Mouse (Mus musculus): ENCODE data around the gene Cenpa. TPM values are rescaled to one million over a fixed set of nuclear protein-coding genes. Genes with fewer than 3 reads are reported as not detected.

Gene Cenpa
- total RNA-seq (2021): 1 to 10 TPM; 3.7 to 7.1 TPM
- long read RNA-seq, experiment 1, partial matches to known transcripts: 0 of 1 reads
- long read RNA-seq, experiment 1, other reads (novel, unspliced or antisense): 1 of 1 reads
- long read RNA-seq, experiment 2, partial matches to known transcripts: 0 of 1 reads
- long read RNA-seq, experiment 2, other reads (novel, unspliced or antisense): 0 of 1 reads

- no peak; the same call in 1 of the 2 replicates for TF ChIP-seq CTCF (conservative IDR thresholded peaks at IDR 0.05)
- peak; percentile 88 to 95 for DNase-seq (ENCODE audit: low spot score in 2 of 2)
- Histone ChIP-seq H3K27ac (peak within 1 kb of the TSS; percentile 98), H3K4me3 (peak within 1 kb of the TSS; percentile 88)
Measured at GRCm38 (mm10) chr5:30666391-30667195, at the start of gene Cenpa. Gene Cenpa, plus strand, starts transcription at chr5:30666777.

GRCm38 (mm10) chr5:30617357-30617756, 49.2 kb upstream of the Cenpa start:
- Histone ChIP-seq H3K27ac (no peak overlapping the region), H3K4me3 (no peak overlapping the region)
- TF ChIP-seq CTCF (conservative IDR thresholded peaks at IDR 0.05): no peak
- DNase-seq (ENCODE audit: low spot score in 2 of 2): no peak

GRCm38 (mm10) chr5:30617851-30618250, 48.7 kb upstream of the Cenpa start:
- no peak for TF ChIP-seq CTCF (conservative IDR thresholded peaks at IDR 0.05)
- DNase-seq (ENCODE audit: low spot score in 2 of 2): no peak
- Histone ChIP-seq H3K4me3 (no peak overlapping the region), H3K27ac (no peak overlapping the region)

- Histone ChIP-seq H3K4me3 (no peak overlapping the region), H3K27ac (no peak overlapping the region)
- DNase-seq (ENCODE audit: low spot score in 2 of 2): no peak
- no peak for TF ChIP-seq CTCF (conservative IDR thresholded peaks at IDR 0.05)
Measured at GRCm38 (mm10) chr5:30618376-30619003, 48.1 kb upstream of the Cenpa start.

GRCm38 (mm10) chr5:30619211-30619610, 47.4 kb upstream of the Cenpa start:
- no peak for DNase-seq (ENCODE audit: low spot score in 2 of 2)
- no peak overlapping the region for H3K4me3 ChIP-seq
- no peak overlapping the region for H3K27ac ChIP-seq
- TF ChIP-seq CTCF (conservative IDR thresholded peaks at IDR 0.05): no peak

GRCm38 (mm10) chr5:30620567-30620966, 46.0 kb upstream of the Cenpa start:
- DNase-seq (ENCODE audit: low spot score in 2 of 2): no peak
- no peak overlapping the region for H3K27ac ChIP-seq
- H3K4me3 ChIP-seq: no peak overlapping the region
- TF ChIP-seq CTCF (conservative IDR thresholded peaks at IDR 0.05): no peak

GRCm38 (mm10) chr5:30621211-30621790, 45.3 kb upstream of the Cenpa start:
- DNase-seq (ENCODE audit: low spot score in 2 of 2): no peak
- Histone ChIP-seq H3K27ac (no peak overlapping the region), H3K4me3 (no peak overlapping the region)
- no peak for TF ChIP-seq CTCF (conservative IDR thresholded peaks at IDR 0.05)

- Histone ChIP-seq H3K4me3 (no peak overlapping the region), H3K27ac (no peak overlapping the region)
- DNase-seq (ENCODE audit: low spot score in 2 of 2): no peak
- TF ChIP-seq CTCF (conservative IDR thresholded peaks at IDR 0.05): no peak
Measured at GRCm38 (mm10) chr5:30621844-30622176, 44.8 kb upstream of the Cenpa start.

- Histone ChIP-seq H3K27ac (no peak overlapping the region), H3K4me3 (peak overlapping the region; percentile 46)
- DNase-seq (ENCODE audit: low spot score in 2 of 2): no peak
- TF ChIP-seq CTCF (conservative IDR thresholded peaks at IDR 0.05): 0 out of 2 replicates have a peak, but pooled peaks have one; percentile 21
Measured at GRCm38 (mm10) chr5:30622177-30622840, 44.3 kb upstream of the Cenpa start.

GRCm38 (mm10) chr5:30622841-30623185, 43.8 kb upstream of the Cenpa start:
- TF ChIP-seq CTCF (conservative IDR thresholded peaks at IDR 0.05): no peak; the same call in 1 of the 2 replicates
- Histone ChIP-seq H3K27ac (no peak overlapping the region), H3K4me3 (peak overlapping the region; percentile 46; the same call in 1 of the 2 replicates)
- no peak for DNase-seq (ENCODE audit: low spot score in 2 of 2)

GRCm38 (mm10) chr5:30623380-30623779, 43.2 kb upstream of the Cenpa start:
- no peak for TF ChIP-seq CTCF (conservative IDR thresholded peaks at IDR 0.05)
- no peak overlapping the region for H3K4me3 ChIP-seq
- no peak for DNase-seq (ENCODE audit: low spot score in 2 of 2)
- H3K27ac ChIP-seq: no peak overlapping the region

- no peak for DNase-seq (ENCODE audit: low spot score in 2 of 2)
- no peak for TF ChIP-seq CTCF (conservative IDR thresholded peaks at IDR 0.05)
Measured at GRCm38 (mm10) chr5:30624311-30624710, 42.3 kb upstream of the Cenpa start.

GRCm38 (mm10) chr5:30624908-30625307, 41.7 kb upstream of the Cenpa start:
- H3K27ac ChIP-seq: no peak overlapping the region
- DNase-seq (ENCODE audit: low spot score in 2 of 2): no peak
- no peak overlapping the region for H3K4me3 ChIP-seq
- TF ChIP-seq CTCF (conservative IDR thresholded peaks at IDR 0.05): no peak

More at GRCm38 (mm10) chr5:30624311-30624710, 42.3 kb upstream of the Cenpa start:
- no peak overlapping the region for H3K4me3 ChIP-seq
- no peak overlapping the region for H3K27ac ChIP-seq

Data from layer of hippocampus, adult 2 months (tissue).